In the genomic region with DNA sequence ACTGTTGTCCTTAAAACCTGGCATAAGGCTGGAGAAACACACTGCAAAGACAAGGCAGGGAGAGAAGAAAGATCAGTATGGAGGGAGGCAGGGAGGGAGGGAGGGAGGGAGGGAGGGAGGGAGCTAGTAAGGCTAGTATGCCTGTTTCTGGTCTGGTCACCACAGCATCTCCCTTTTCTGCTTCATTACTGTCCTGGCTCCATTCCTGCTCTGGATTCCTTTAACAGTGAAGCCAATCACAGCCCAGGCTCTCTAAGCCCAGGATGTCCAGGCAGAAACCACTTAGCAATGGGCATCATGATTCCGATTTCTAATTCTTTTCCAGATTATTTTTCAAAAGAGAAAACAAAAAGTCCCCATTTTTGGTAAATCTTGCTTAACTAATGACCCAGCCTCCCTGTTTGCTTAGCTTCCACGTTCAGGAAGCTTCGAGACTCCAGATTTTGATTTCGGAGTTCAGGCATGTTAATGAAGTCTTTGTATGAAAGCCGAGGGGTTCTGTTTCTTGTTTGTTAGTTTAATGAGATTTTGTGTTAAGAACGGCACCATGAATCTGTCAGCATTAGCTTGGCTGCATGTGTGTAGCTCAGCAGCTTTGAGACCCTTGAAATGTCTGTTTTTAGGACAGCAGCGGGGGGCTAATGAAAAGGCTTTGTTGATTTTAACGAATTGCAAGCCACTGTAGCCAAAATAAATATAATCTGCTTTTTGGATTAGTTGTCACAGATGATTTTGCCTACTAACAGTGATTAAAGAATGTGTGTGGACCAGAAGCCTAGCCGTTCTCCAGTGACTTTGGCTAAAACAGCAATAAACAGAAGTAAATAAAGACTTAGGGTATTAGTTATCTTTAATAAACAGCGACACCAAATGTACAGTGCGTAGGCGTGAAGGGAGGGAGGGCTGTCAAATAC, we compare ENCODE assay signal across 14 mouse cellular contexts.
A peak's percentile ranks its signal among the peaks of the same experiment; 100 is the strongest.
DNase-seq lines count a peak whose midpoint lies in the region; ATAC-seq lines count a peak whose summit lies in the region.
"Had no signal": no experiment of that assay in that cellular context is flagged by ENCODE, and none has a peak within 500 bp of the region (broad histone marks: within the 10 kb centered on the region; RNA-seq: fewer than 3 reads in every experiment).

No protein-coding gene starts in this region.

- WGBS in hindbrain, embryonic 13.5 days, result 43% methylated on average over 12 of the region's 12 CpGs
- 49% methylated on average over 12 of the region's 12 CpGs for whole genome bisulfite sequencing in hindbrain, embryonic 12.5 days
- WGBS in midbrain, embryonic 13.5 days, result 31% methylated on average over 12 of the region's 12 CpGs
- 30% methylated on average over 12 of the region's 12 CpGs for WGBS in midbrain, embryonic 16.5 days
- 19% methylated on average over 12 of the region's 12 CpGs for WGBS in limb, embryonic 11.5 days

- DNase-seq in limb, embryonic 11.5 days (ENCODE audit: low spot score), result peak; percentile 47
- no peak for DNase-seq in urinary bladder, postnatal 14 days (ENCODE audit: low spot score)
- DNase-seq: cerebellum, adult 18-20 months; heart, postnatal 4 days; lung, adult 18-20 months; lung, postnatal 4 days; right cerebral cortex, postnatal 4 days had no signal

- peaks cover 15% of the 10 kb centered on the region for H3K4me1 ChIP-seq in hindbrain, embryonic 13.5 days (replicated peaks)
- H3K4me1 ChIP-seq in hindbrain, embryonic 12.5 days, result peaks cover 27% of the 10 kb centered on the region
- peaks cover 26% of the 10 kb centered on the region for H3K4me1 ChIP-seq in midbrain, embryonic 13.5 days (replicated peaks)
- H3K4me1 ChIP-seq in midbrain, embryonic 16.5 days (ENCODE audit: control insufficient read depth, insufficient read depth, low read length), result peaks cover 13% of the 10 kb centered on the region
- peaks cover 24% of the 10 kb centered on the region for H3K4me1 ChIP-seq in limb, embryonic 11.5 days (ENCODE audit: control insufficient read depth, insufficient read depth, low read length)

- no peak overlapping the region for H3K4me2 ChIP-seq in hindbrain, embryonic 13.5 days
- no peak overlapping the region for H3K4me2 ChIP-seq in hindbrain, embryonic 12.5 days (replicated peaks)
- no peak overlapping the region for H3K4me2 ChIP-seq in midbrain, embryonic 13.5 days (replicated peaks)
- H3K4me2 ChIP-seq in midbrain, embryonic 16.5 days (ENCODE audit: low read length), result no peak overlapping the region
- no peak overlapping the region for H3K4me2 ChIP-seq in limb, embryonic 11.5 days (ENCODE audit: low read depth, severe bottlenecking)
- H3K4me2 ChIP-seq: heart, embryonic 11.5 days; limb, embryonic 15.5 days had no signal

- H3K4me3 ChIP-seq in hindbrain, embryonic 13.5 days, result no peak overlapping the region
- H3K4me3 ChIP-seq in hindbrain, embryonic 12.5 days, result no peak overlapping the region
- H3K4me3 ChIP-seq in midbrain, embryonic 13.5 days (replicated peaks), result no peak overlapping the region
- no peak overlapping the region for H3K4me3 ChIP-seq in midbrain, embryonic 16.5 days (ENCODE audit: low read depth, low read length)
- H3K4me3 ChIP-seq in limb, embryonic 11.5 days (ENCODE audit: low read depth, low read length), result no peak overlapping the region
- H3K4me3 ChIP-seq: limb, embryonic 15.5 days had no signal

- no peak for ATAC-seq in hindbrain, embryonic 13.5 days (ENCODE audit: low FRiP score)
- ATAC-seq in hindbrain, embryonic 12.5 days (ENCODE audit: low FRiP score), result no peak
- ATAC-seq in midbrain, embryonic 13.5 days, result 0 out of 2 replicates have a peak, but pooled peaks have one; percentile 20
- ATAC-seq in midbrain, embryonic 16.5 days, result no peak
- ATAC-seq in limb, embryonic 11.5 days (ENCODE audit: insufficient number of reproducible peaks, low FRiP score, low TSS enrichment, low read depth), result no peak
- no peak for ATAC-seq in megakaryocyte, adult 5-6 weeks (ENCODE audit: poor library complexity, severe bottlenecking)

- no peaks in the 10 kb centered on the region for H3K27me3 ChIP-seq in hindbrain, embryonic 13.5 days
- H3K27me3 ChIP-seq in hindbrain, embryonic 12.5 days, result no peaks in the 10 kb centered on the region; the same call in 1 of the 2 replicates
- H3K27me3 ChIP-seq in midbrain, embryonic 13.5 days, result 0 out of 2 replicates have a peak, but pooled peaks cover 7% of the 10 kb centered on the region
- no peaks in the 10 kb centered on the region for H3K27me3 ChIP-seq in midbrain, embryonic 16.5 days (ENCODE audit: control insufficient read depth, insufficient read depth, low read depth, low read length)
- no peaks in the 10 kb centered on the region for H3K27me3 ChIP-seq in limb, embryonic 11.5 days (ENCODE audit: control insufficient read depth, insufficient read depth, low read length)
- H3K27me3 ChIP-seq: limb, embryonic 15.5 days had no signal

- no peaks in the 10 kb centered on the region for H3K9me3 ChIP-seq in hindbrain, embryonic 13.5 days
- no peaks in the 10 kb centered on the region for H3K9me3 ChIP-seq in hindbrain, embryonic 12.5 days (replicated peaks)
- H3K9me3 ChIP-seq in midbrain, embryonic 13.5 days, result no peaks in the 10 kb centered on the region
- no peaks in the 10 kb centered on the region for H3K9me3 ChIP-seq in midbrain, embryonic 16.5 days (replicated peaks; ENCODE audit: control insufficient read depth, low read length, poor library complexity, severe bottlenecking)
- no peaks in the 10 kb centered on the region for H3K9me3 ChIP-seq in limb, embryonic 11.5 days (ENCODE audit: control insufficient read depth, low read length)
- H3K9me3 ChIP-seq: limb, embryonic 15.5 days had no signal

- H3K36me3 ChIP-seq in hindbrain, embryonic 13.5 days, result no peaks in the 10 kb centered on the region
- H3K36me3 ChIP-seq in hindbrain, embryonic 12.5 days, result no peaks in the 10 kb centered on the region
- no peaks in the 10 kb centered on the region for H3K36me3 ChIP-seq in midbrain, embryonic 13.5 days
- no peaks in the 10 kb centered on the region for H3K36me3 ChIP-seq in midbrain, embryonic 16.5 days (ENCODE audit: control insufficient read depth, insufficient read depth, low read length)
- H3K36me3 ChIP-seq in limb, embryonic 11.5 days (ENCODE audit: control insufficient read depth, insufficient read depth, low read length), result no peaks in the 10 kb centered on the region
- H3K36me3 ChIP-seq: limb, embryonic 15.5 days had no signal

- no peak overlapping the region for H3K9ac ChIP-seq in hindbrain, embryonic 13.5 days
- no peak overlapping the region for H3K9ac ChIP-seq in hindbrain, embryonic 12.5 days
- no peak overlapping the region; the same call in 1 of the 2 replicates for H3K9ac ChIP-seq in midbrain, embryonic 13.5 days (replicated peaks)
- no peak overlapping the region for H3K9ac ChIP-seq in midbrain, embryonic 16.5 days (ENCODE audit: low read depth, low read length)
- no peak overlapping the region for H3K9ac ChIP-seq in limb, embryonic 11.5 days (ENCODE audit: low read length)
- H3K9ac ChIP-seq: limb, embryonic 15.5 days had no signal

- 0 out of 2 replicates have a peak overlapping the region, but pooled peaks have one; percentile 30 for H3K27ac ChIP-seq in hindbrain, embryonic 13.5 days
- no peak overlapping the region for H3K27ac ChIP-seq in hindbrain, embryonic 12.5 days
- no peak overlapping the region for H3K27ac ChIP-seq in midbrain, embryonic 13.5 days
- H3K27ac ChIP-seq in midbrain, embryonic 16.5 days (ENCODE audit: low read length), result no peak overlapping the region
- H3K27ac ChIP-seq in limb, embryonic 11.5 days (replicated peaks; ENCODE audit: low read depth, low read length), result peak overlapping the region; percentile 53; the same call in 1 of the 2 replicates
- H3K27ac ChIP-seq: limb, embryonic 15.5 days had no signal

Comparison
In these comparisons a context has a peak if more than half of its experiments do, and no peak if none do; other contexts are left out.
1. H3K27ac ChIP-seq: peak in hindbrain, embryonic 13.5 days (single experiment) and limb, embryonic 11.5 days (single experiment); none in hindbrain, embryonic 12.5 days (single experiment), midbrain, embryonic 13.5 days (single experiment) and midbrain, embryonic 16.5 days (single experiment).